Mouse (Mus musculus): ENCODE results near the gene Slf2. TPM values are rescaled to one million over a fixed set of nuclear protein-coding genes. Genes with fewer than 3 reads are reported as not detected.

Gene Slf2
- total RNA-seq, 2 experiments from 2014 or later: 21.4 to 23.3 TPM

- intact Hi-C loops (cut with DNase I): no loop called here
These were observed 93.8 kb downstream of the Slf2 start for GRCm38 (mm10) chr19:45024775-45025174.

GRCm38 (mm10) chr19:45025937-45026568 lies 95.1 kb downstream of the Slf2 start:
- no peak for DNase-seq
- intact Hi-C loops (cut with DNase I): no loop called here

More at GRCm38 (mm10) chr19:45024775-45025174, 93.8 kb downstream of the Slf2 start:
- no peak for DNase-seq

- intact Hi-C loops (cut with DNase I): no loop called here
- DNase-seq: peak; percentile 42 to 43
These were observed 96.2 kb downstream of the Slf2 start for GRCm38 (mm10) chr19:45026958-45027670.

GRCm38 (mm10) chr19:45027848-45028247 lies 96.9 kb downstream of the Slf2 start:
- intact Hi-C loops (cut with DNase I): no loop called here
- DNase-seq: peak; percentile 24 to 27

GRCm38 (mm10) chr19:45028746-45029145 lies 97.8 kb downstream of the Slf2 start:
- intact Hi-C loops (cut with DNase I): no loop called here
- no peak for DNase-seq

- no peak for DNase-seq
- intact Hi-C loops (cut with DNase I): no loop called here
These were observed 98.6 kb downstream of the Slf2 start for GRCm38 (mm10) chr19:45029571-45029970.

GRCm38 (mm10) chr19:45030111-45030510 lies 99.2 kb downstream of the Slf2 start:
- intact Hi-C loops (cut with DNase I): loop anchor here (10.0 kb wide), 1 partner anchor 445 kb away; no protein-coding TSS in a partner anchor
- peak; percentile 69 to 75 for DNase-seq

GRCm38 (mm10) chr19:45030746-45031693 lies 100.1 kb downstream of the Slf2 start:
- DNase-seq: peak; percentile 80 to 83
- intact Hi-C loops (cut with DNase I): loop anchor here (1.0 to 10.0 kb wide), 2 partner anchors 19 to 446 kb away; no protein-coding TSS in a partner anchor

GRCm38 (mm10) chr19:45031780-45032179 lies 100.8 kb downstream of the Slf2 start:
- DNase-seq: peak; percentile 79 to 83
- intact Hi-C loops (cut with DNase I): loop anchor here (1.0 to 10.0 kb wide), 3 partner anchors 19 to 447 kb away; partner anchors contain the start of gene Sema4g

Other genes starting within 250 kb of the Slf2 start
- not detected for gene Pax2, start 175.1 kb upstream of the Slf2 start, total RNA-seq (2021)
- gene Sema4g, start 58.0 kb downstream of the Slf2 start, total RNA-seq (2021): under 1 TPM; 0.14 to 0.30 TPM
- 10 to 100 TPM; 29.8 to 30.2 TPM for gene Twnk, start 74.5 kb downstream of the Slf2 start, total RNA-seq (2021)
- 10 to 100 TPM; 48.6 to 52.3 TPM for gene Mrpl43, start 75.3 kb downstream of the Slf2 start, total RNA-seq (2021)
- 10 to 100 TPM; 61.0 to 69.7 TPM for gene Lzts2, start 83.3 kb downstream of the Slf2 start, total RNA-seq (2021)
- under 1 TPM; 0.11 to 0.19 TPM for gene Pdzd7, start 114.6 kb downstream of the Slf2 start, total RNA-seq (2021)
- gene Sfxn3, start 116.4 kb downstream of the Slf2 start, total RNA-seq (2021): 10 to 100 TPM; 11.6 to 14.2 TPM
- 1 to 10 TPM; 4.6 to 4.8 TPM for gene Kazald1, start 144.1 kb downstream of the Slf2 start, total RNA-seq (2021)
- not detected for gene Tlx1, start 219.5 kb downstream of the Slf2 start, total RNA-seq (2021)